Mouse (Mus musculus): ENCODE measurements around the gene Olfm2.
A peak's percentile ranks its signal among the peaks of the same experiment; 100 is the strongest.

Gene Olfm2

DNA sequence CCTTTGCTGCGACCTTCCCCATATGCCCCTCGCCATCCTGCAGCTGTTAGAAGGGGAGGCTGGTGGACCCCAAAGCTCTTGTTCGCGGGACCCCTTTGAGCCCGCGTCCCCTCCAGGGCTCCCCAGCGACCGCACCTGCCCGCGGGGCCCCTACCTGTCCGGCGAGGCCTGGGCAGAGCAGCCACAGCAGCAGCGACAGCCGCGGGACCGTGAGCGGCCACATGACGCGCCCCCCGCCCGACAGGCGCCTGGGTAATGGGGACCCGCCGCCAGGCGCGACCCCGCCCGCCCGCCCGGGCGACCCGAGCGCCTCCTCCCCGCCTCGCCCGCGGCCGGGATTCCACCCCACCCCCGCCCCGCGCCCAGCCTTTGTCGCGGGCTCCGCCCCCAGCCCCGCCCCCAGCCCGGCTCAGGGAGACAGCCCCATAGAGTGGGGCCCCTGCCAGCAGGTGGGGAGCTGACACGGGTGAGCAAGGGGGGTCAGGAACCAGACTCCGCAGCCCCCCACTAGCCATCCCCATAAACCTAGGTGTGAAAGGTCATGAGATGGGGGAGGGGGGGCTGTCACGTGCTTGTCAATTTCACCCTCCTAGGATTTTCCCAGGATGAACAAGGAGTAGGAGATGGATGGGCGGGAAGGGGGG lies at the start of gene Olfm2:
Gene Olfm2, minus strand, starts transcription at position 333 of the 644 bp plus-strand sequence.
- DNase-seq (ENCODE audit: low spot score) = peak; percentile 48

- no peak for DNase-seq (ENCODE audit: low spot score)
These were observed 48.1 kb upstream of the Olfm2 start for GRCm38 (mm10) chr9:20794108-20794806.

GRCm38 (mm10) chr9:20790345-20790744 lies 44.2 kb upstream of the Olfm2 start:
- DNase-seq (ENCODE audit: low spot score) = no peak

DNA sequence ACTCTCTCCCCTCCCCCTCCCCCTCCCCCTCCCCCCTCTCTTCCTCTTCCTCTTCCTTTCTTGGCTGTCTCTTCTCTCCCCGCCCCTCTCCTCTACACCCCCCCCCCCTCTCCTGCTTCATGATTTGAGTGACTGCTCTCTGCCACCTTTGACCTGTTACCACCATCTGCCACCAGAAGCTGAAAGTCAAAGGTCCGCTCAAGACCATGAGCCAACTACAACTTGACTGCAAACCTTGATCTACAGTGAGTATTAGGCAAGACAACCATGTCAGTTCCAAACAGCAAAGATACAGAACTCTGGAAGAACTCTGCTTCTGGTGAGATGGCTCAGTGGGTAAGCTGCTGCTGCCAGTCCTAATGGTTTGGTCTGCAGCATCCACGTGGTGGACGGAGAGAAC lies 43.5 kb upstream of the Olfm2 start:
- DNase-seq (ENCODE audit: low spot score) = no peak

GRCm38 (mm10) chr9:20787992-20788391 lies 41.8 kb upstream of the Olfm2 start:
- DNase-seq (ENCODE audit: low spot score) = no peak

DNA sequence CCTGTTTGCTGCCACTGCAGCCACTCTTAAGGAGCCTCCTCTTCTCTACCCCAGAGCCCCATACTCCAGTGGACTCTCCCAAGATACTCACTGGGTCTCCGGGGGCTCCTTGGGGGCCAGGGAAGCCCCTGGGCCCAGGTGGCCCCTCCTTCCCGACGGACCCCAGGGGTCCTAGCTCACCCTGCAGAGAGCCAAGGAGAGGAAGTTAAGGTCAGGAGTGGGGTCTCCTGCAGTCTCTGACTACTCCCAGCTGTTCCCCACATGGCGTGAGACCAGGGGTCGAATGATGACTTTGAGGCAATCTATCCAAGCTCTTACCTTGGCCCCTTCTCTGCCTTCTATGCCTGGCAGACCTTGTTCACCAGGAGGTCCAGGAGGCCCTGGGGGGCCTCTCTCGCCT lies 38.9 kb upstream of the Olfm2 start:
- DNase-seq (ENCODE audit: low spot score) = no peak

GRCm38 (mm10) chr9:20781286-20781685 lies 35.1 kb upstream of the Olfm2 start:
- no peak for DNase-seq (ENCODE audit: low spot score)

DNA sequence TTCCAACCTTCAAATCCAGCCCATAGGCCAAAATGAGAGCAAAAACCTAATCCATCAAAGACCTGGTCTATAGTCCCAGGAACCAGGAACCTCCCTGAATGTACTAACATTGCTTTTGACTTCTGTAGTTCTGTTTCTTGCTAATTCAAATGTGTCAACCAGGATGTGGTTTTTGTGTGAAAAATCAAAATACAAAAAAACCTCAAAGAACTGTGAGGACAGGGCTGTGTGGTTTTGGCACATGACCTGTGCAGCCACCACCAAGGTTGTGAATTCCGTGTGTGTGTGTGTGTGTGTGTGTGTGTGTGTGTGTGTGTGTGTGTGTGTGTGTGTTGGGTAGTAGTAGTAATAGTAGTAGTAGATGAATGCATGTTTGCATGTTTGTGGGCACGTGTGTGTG lies 19.1 kb upstream of the Olfm2 start:
- no peak for DNase-seq (ENCODE audit: low spot score)

- DNase-seq (ENCODE audit: low spot score) = no peak
These were observed 16.9 kb upstream of the Olfm2 start for GRCm38 (mm10) chr9:20763099-20763498.

GRCm38 (mm10) chr9:20762197-20762961 lies 16.2 kb upstream of the Olfm2 start:
- DNase-seq (ENCODE audit: low spot score) = no peak

DNA sequence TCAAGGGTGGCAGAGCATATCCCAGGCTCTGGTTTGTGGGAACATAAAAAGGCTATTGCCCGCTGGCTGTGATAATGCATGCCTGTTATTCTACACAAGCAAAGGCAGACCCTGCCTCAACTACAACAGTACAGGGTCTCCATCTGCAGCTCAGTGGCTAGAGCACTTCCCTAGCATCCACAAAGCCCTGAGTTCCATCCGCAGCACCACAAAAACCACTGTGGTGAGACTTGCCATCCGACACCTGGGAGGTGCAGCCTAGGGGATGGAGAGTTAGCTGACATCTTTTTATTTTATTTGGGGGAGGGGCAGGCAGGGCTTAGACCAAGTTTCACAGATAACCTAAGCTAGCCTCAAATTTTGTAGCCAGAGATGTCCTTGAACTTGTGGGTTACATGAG lies 15.2 kb upstream of the Olfm2 start:
- DNase-seq (ENCODE audit: low spot score) = no peak

DNA sequence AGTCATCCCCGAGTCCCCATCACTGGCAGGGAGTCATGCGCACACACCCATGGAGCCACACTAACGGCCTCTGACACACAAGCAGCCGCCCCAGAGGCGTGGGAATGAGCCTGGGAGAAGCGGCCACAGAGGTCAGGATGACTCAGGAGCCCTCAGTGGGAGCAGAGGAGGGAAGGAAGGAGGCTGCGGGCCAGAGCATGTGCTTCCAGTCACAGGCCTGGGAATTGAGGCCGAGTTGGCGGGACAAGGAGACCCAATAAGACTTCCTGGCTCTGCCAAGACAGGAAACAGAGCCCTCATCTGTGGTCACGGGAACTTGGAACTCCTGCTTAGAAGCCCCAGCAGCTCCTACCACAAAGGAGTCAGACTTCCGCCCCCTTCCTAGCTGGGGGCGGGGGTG lies 14.7 kb upstream of the Olfm2 start:
- peak; percentile 17 for DNase-seq (ENCODE audit: low spot score)

DNA sequence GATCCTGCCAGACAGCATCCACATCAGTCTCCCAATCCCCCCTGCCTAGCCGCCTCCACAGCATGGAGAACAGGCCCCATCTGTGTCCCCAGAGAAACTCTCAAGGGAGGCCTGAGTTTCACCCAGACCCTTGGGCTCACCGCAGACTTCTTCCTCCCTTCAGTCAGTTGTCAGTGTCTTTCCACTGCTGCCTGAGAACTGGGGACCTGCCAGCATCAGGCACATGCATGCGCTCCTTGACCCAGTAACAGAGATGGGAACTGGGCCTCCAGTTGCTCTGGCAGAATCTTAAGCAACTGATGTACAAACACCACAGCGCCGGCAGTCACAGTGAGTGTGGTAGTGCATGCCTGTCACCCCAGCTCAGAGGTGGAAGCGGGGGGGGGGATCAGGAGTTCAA lies 12.7 kb upstream of the Olfm2 start:
- DNase-seq (ENCODE audit: low spot score) = no peak

GRCm38 (mm10) chr9:20758243-20758642 lies 12.1 kb upstream of the Olfm2 start:
- DNase-seq (ENCODE audit: low spot score) = no peak

DNA sequence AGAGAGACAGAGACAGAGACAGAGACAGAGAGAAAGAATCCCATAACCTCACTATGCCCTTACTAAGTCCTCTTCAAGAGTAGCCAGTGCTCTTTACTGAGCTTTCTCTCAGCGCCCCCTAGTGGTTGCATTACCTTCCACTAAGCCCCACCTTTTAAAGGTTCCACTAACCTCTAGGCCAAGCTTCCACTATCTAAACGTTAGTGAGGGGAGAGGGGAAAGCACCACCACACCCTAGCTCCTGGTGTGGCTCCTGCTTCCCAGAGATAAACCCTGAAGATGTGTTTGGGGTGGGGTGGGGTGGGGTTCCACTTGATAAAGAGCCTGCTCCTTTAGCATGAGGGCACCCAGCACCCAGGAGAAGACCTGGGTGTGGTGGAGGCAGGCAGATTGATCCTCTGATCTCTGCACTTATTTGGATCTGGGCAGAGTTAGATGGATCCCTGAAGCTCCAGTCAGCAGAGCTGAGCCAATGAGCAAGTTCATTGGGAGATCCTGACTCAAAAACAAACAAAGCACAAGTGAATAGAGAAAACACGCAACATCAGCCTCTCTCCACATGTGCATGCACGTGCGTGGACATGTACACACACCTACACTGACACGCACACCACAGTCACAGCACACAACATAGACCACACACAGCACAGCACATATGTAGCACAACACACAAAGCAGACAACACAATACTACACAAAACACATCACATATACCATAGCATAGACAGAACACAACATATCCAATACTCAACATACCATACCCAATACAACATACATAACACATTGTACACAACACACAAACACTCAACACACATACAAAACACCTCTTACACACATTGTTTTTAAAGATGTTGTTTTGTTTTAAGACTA lies 11.2 kb upstream of the Olfm2 start:
- DNase-seq (ENCODE audit: low spot score) = peak; percentile 66

DNA sequence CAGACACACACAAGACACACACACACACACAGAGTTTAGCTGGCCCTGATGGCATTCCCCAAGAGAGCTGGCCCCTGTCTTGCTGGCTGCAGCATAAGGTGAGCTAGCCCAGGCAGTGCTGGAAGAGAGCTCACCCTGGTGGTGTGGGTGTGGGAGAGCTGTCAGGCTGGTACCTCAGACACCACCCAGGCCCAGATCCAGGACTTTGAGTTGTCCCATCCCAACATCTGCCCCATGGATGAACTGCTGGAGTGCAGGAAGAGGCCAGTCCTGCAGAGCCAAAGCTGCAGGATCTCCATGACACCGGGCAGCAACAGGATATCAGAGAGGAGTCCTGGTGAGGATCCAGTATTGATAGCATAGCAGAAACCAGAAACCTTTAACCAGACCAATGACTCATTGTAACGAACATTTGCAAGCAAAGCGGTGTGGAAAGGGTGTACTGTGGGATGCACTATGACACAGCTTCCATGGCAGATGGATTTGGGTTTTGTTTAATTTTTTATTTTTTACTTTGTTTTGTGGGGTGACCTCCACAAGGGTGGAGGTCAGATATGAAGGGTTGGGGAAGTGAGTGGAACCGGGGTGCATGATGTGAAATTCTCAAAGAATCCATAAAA lies 10.0 kb upstream of the Olfm2 start:
- DNase-seq (ENCODE audit: low spot score) = no peak

GRCm38 (mm10) chr9:20754335-20754734 lies 8.2 kb upstream of the Olfm2 start:
- DNase-seq (ENCODE audit: low spot score) = no peak

- DNase-seq (ENCODE audit: low spot score) = no peak
These were observed 5.4 kb upstream of the Olfm2 start for GRCm38 (mm10) chr9:20751477-20752029.

DNA sequence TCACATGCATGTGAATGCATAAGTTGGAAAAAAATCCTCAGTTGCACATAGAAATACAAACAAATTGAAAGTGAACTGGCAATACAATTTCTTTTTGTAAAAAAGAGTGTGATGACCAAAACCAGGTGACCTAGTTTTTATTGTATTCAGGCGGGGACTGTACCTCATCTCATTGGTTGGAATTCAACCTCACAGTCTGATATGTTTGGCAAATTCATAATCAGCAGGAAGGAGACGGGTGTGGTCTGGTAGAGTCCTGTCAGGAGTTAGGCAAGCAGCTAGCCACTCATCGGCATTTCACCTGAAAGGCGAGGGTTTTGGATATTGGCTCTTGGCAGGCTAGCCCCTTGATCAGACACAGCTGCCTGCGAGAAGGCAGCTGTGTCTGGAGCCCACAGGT lies 3.1 kb upstream of the Olfm2 start:
- no peak for DNase-seq (ENCODE audit: low spot score)

GRCm38 (mm10) chr9:20748540-20748939 lies 2.4 kb upstream of the Olfm2 start:
- DNase-seq (ENCODE audit: low spot score) = no peak

DNA sequence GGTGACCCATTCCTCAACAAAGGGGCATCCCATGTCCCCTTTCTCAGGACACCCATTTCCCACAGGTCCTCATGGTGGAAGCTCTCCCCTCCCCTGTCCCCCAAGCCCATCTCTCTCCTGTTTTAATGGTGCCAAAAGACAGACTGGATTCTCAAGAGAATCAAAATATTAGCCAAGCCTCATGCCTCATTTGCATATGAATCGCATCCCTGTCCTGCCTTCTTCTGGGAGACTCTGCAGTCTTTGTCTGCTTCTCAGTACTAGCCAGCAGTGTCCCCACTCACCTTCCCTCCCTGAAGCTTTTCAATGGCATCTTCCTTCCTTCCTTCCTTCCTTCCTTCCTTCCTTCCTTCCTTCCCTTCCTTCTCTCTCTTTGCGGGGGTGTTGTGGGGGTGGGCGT lies 1.5 kb upstream of the Olfm2 start:
- no peak for DNase-seq (ENCODE audit: low spot score)

All from yolk sac, embryonic 10.5 days (tissue).